Mouse (Mus musculus): ENCODE measurements at regions not wholly inside any gene's neighbourhood (a gene's known extent, or its start where the extent isn't known, plus 50 kb on each side); places are given as distances from the start of the nearest gene placed in this dataset.

- DNase-seq (ENCODE audit: low spot score) = no peak
- no peak for TF ChIP-seq POLR2A (IDR thresholded peaks at IDR 0.05; ENCODE audit: borderline replicate concordance, extremely low read depth, insufficient read depth, insufficient read length)
- WGBS = 67% methylated on average over 4 of the region's 4 CpGs
- ATAC-seq (ENCODE audit: low FRiP score, low read depth) = no peak
- Histone ChIP-seq H3K27me3 (ENCODE audit: control insufficient read depth, insufficient read depth, low read length) (no peaks in the 10 kb centered on the region), H3K4me2 (replicated peaks; ENCODE audit: low read depth, low read length, severe bottlenecking) (no peak overlapping the region), H3K4me3 (replicated peaks; ENCODE audit: low read length) (no peak overlapping the region), H3K36me3 (ENCODE audit: control insufficient read depth, insufficient read depth, low read length) (no peaks in the 10 kb centered on the region), H3K27ac (replicated peaks; ENCODE audit: low read depth, low read length) (no peak overlapping the region), H3K9me3 (ENCODE audit: control insufficient read depth, low read length) (no peaks in the 10 kb centered on the region), H3K4me1 (ENCODE audit: control insufficient read depth, insufficient read depth, low read length) (no peaks in the 10 kb centered on the region), H3K9ac (ENCODE audit: low read depth, low read length, severe bottlenecking) (no peak overlapping the region)
These were observed 371.5 kb downstream of the Tbc1d22a start for GRCm38 (mm10) chr15:86585716-86586115.

- DNase-seq (ENCODE audit: low spot score) (no peak), ATAC-seq (ENCODE audit: low FRiP score, low read depth) (no peak)
- no peak overlapping the region for H3K27ac ChIP-seq (replicated peaks; ENCODE audit: low read depth, low read length)
- no peak overlapping the region for H3K9ac ChIP-seq (ENCODE audit: low read depth, low read length, severe bottlenecking)
- TF ChIP-seq POLR2A (IDR thresholded peaks at IDR 0.05; ENCODE audit: borderline replicate concordance, extremely low read depth, insufficient read depth, insufficient read length) = no peak
- H3K4me3 ChIP-seq (replicated peaks; ENCODE audit: low read length) = no peak overlapping the region
- 82% methylated on average over 6 of the region's 6 CpGs for WGBS
- no peaks in the 10 kb centered on the region for H3K27me3 ChIP-seq (ENCODE audit: control insufficient read depth, insufficient read depth, low read length)
- H3K36me3 ChIP-seq (ENCODE audit: control insufficient read depth, insufficient read depth, low read length) = no peaks in the 10 kb centered on the region
- H3K4me1 ChIP-seq (ENCODE audit: control insufficient read depth, insufficient read depth, low read length) = no peaks in the 10 kb centered on the region
- no peak overlapping the region for H3K4me2 ChIP-seq (replicated peaks; ENCODE audit: low read depth, low read length, severe bottlenecking)
- no peaks in the 10 kb centered on the region for H3K9me3 ChIP-seq (ENCODE audit: control insufficient read depth, low read length)
These were observed 372.9 kb downstream of the Tbc1d22a start for GRCm38 (mm10) chr15:86587209-86587608.

GRCm38 (mm10) chr15:86590033-86590432 is 375.8 kb downstream of the Tbc1d22a start:
- no peaks in the 10 kb centered on the region for H3K27me3 ChIP-seq (ENCODE audit: control insufficient read depth, insufficient read depth, low read length)
- no peak for DNase-seq (ENCODE audit: low spot score)
- H3K9ac ChIP-seq (ENCODE audit: low read depth, low read length, severe bottlenecking) = no peak overlapping the region
- H3K9me3 ChIP-seq (ENCODE audit: control insufficient read depth, low read length) = no peaks in the 10 kb centered on the region
- ATAC-seq (ENCODE audit: low FRiP score, low read depth) = no peak
- WGBS = 81% methylated on average over 7 of the region's 7 CpGs
- no peak overlapping the region for H3K4me3 ChIP-seq (replicated peaks; ENCODE audit: low read length)
- no peak overlapping the region for H3K27ac ChIP-seq (replicated peaks; ENCODE audit: low read depth, low read length)
- H3K36me3 ChIP-seq (ENCODE audit: control insufficient read depth, insufficient read depth, low read length) = no peaks in the 10 kb centered on the region
- H3K4me2 ChIP-seq (replicated peaks; ENCODE audit: low read depth, low read length, severe bottlenecking) = no peak overlapping the region
- H3K4me1 ChIP-seq (ENCODE audit: control insufficient read depth, insufficient read depth, low read length) = no peaks in the 10 kb centered on the region
- no peak for TF ChIP-seq POLR2A (IDR thresholded peaks at IDR 0.05; ENCODE audit: borderline replicate concordance, extremely low read depth, insufficient read depth, insufficient read length)

GRCm38 (mm10) chr15:86590896-86591295 is 376.6 kb downstream of the Tbc1d22a start:
- Histone ChIP-seq H3K4me3 (replicated peaks; ENCODE audit: low read length) (no peak overlapping the region), H3K4me1 (ENCODE audit: control insufficient read depth, insufficient read depth, low read length) (no peaks in the 10 kb centered on the region), H3K9ac (ENCODE audit: low read depth, low read length, severe bottlenecking) (no peak overlapping the region), H3K4me2 (replicated peaks; ENCODE audit: low read depth, low read length, severe bottlenecking) (no peak overlapping the region), H3K27me3 (ENCODE audit: control insufficient read depth, insufficient read depth, low read length) (no peaks in the 10 kb centered on the region), H3K27ac (replicated peaks; ENCODE audit: low read depth, low read length) (no peak overlapping the region), H3K36me3 (ENCODE audit: control insufficient read depth, insufficient read depth, low read length) (no peaks in the 10 kb centered on the region), H3K9me3 (ENCODE audit: control insufficient read depth, low read length) (no peaks in the 10 kb centered on the region)
- DNase-seq (ENCODE audit: low spot score) (no peak), ATAC-seq (ENCODE audit: low FRiP score, low read depth) (no peak)
- no peak for TF ChIP-seq POLR2A (IDR thresholded peaks at IDR 0.05; ENCODE audit: borderline replicate concordance, extremely low read depth, insufficient read depth, insufficient read length)
- 74% methylated on average over 5 of the region's 5 CpGs for WGBS

GRCm38 (mm10) chr15:86593404-86593803 is 379.1 kb downstream of the Tbc1d22a start:
- H3K4me3 ChIP-seq (replicated peaks; ENCODE audit: low read length) = no peak overlapping the region
- no peak overlapping the region for H3K4me2 ChIP-seq (replicated peaks; ENCODE audit: low read depth, low read length, severe bottlenecking)
- no peaks in the 10 kb centered on the region for H3K27me3 ChIP-seq (ENCODE audit: control insufficient read depth, insufficient read depth, low read length)
- H3K4me1 ChIP-seq (ENCODE audit: control insufficient read depth, insufficient read depth, low read length) = no peaks in the 10 kb centered on the region
- TF ChIP-seq POLR2A (IDR thresholded peaks at IDR 0.05; ENCODE audit: borderline replicate concordance, extremely low read depth, insufficient read depth, insufficient read length) = no peak
- H3K27ac ChIP-seq (replicated peaks; ENCODE audit: low read depth, low read length) = no peak overlapping the region
- ATAC-seq (ENCODE audit: low FRiP score, low read depth) (no peak), DNase-seq (ENCODE audit: low spot score) (no peak)
- no peaks in the 10 kb centered on the region for H3K36me3 ChIP-seq (ENCODE audit: control insufficient read depth, insufficient read depth, low read length)
- 48% methylated on average over 6 of the region's 6 CpGs for WGBS
- H3K9ac ChIP-seq (ENCODE audit: low read depth, low read length, severe bottlenecking) = no peak overlapping the region
- H3K9me3 ChIP-seq (ENCODE audit: control insufficient read depth, low read length) = no peaks in the 10 kb centered on the region

GRCm38 (mm10) chr15:86606411-86606810 is 392.2 kb downstream of the Tbc1d22a start:
- no peaks in the 10 kb centered on the region for H3K36me3 ChIP-seq (ENCODE audit: control insufficient read depth, insufficient read depth, low read length)
- no peak overlapping the region for H3K4me3 ChIP-seq (replicated peaks; ENCODE audit: low read length)
- no peak for ATAC-seq (ENCODE audit: low FRiP score, low read depth)
- H3K27me3 ChIP-seq (ENCODE audit: control insufficient read depth, insufficient read depth, low read length) = no peaks in the 10 kb centered on the region
- no peak for TF ChIP-seq POLR2A (IDR thresholded peaks at IDR 0.05; ENCODE audit: borderline replicate concordance, extremely low read depth, insufficient read depth, insufficient read length)
- no peaks in the 10 kb centered on the region for H3K4me1 ChIP-seq (ENCODE audit: control insufficient read depth, insufficient read depth, low read length)
- no peak overlapping the region for H3K4me2 ChIP-seq (replicated peaks; ENCODE audit: low read depth, low read length, severe bottlenecking)
- H3K9ac ChIP-seq (ENCODE audit: low read depth, low read length, severe bottlenecking) = no peak overlapping the region
- H3K27ac ChIP-seq (replicated peaks; ENCODE audit: low read depth, low read length) = no peak overlapping the region
- no peak for DNase-seq (ENCODE audit: low spot score)
- H3K9me3 ChIP-seq (ENCODE audit: control insufficient read depth, low read length) = no peaks in the 10 kb centered on the region
